11 mouse cellular contexts compared by ENCODE assay signal in genomic region chr6:129425812-129426211, GRCm38 (mm10). TPM values are rescaled to one million over a fixed set of nuclear protein-coding genes. Genes with fewer than 3 reads are reported as not detected.
DNase-seq lines count a peak whose midpoint lies in the region; ATAC-seq lines count a peak whose summit lies in the region.
"Had no signal": no experiment of that assay in that cellular context is flagged by ENCODE, and none has a peak within 500 bp of the region (broad histone marks: within the 10 kb centered on the region; RNA-seq: fewer than 3 reads in every experiment).

No protein-coding gene starts in this region.

- ATAC-seq in cerebellum, adult (ENCODE audit: insufficient number of reproducible peaks, low FRiP score, low TSS enrichment), result no peak

- peak; percentile 17 to 31 for DNase-seq in adrenal gland, postnatal 36 days
- DNase-seq in embryo, embryonic 9.5 days (ENCODE audit: extremely low spot score), result peak; percentile 28
- peak; percentile 34 for DNase-seq in kidney, adult 18-20 months
- DNase-seq in lung, adult 18-20 months, result peak; percentile 77 to 82
- no peak for DNase-seq in T-cell, adult 2 months (ENCODE audit: low spot score)
- DNase-seq in ovary, postnatal 36 days (ENCODE audit: low spot score), result no peak
- DNase-seq in spleen, postnatal 36 days (ENCODE audit: low spot score in 2 of 2), result no peak
- DNase-seq: thymus, postnatal 14 days had no signal

RNA-seq across cellular contexts. Expression of gene Clec9a, which starts 17.1 kb away (rescaled TPM):
- total RNA-seq in adrenal gland, postnatal 36 days (2021), result under 1 TPM; 0.13 to 0.17 TPM
- total RNA-seq: ES-E14; left cerebral cortex, postnatal 36 days had no signal

RNA-seq across cellular contexts. Expression of gene Clec1a, which starts 26.0 kb away (rescaled TPM):
- 1 to 10 TPM; 3.4 to 9.7 TPM for total RNA-seq in adrenal gland, postnatal 36 days (2021)
- total RNA-seq: ES-E14 had no signal

RNA-seq across cellular contexts. Expression of gene Clec1b, which starts 28.7 kb away (rescaled TPM):
- 1 to 10 TPM in 1 of 2 experiments, under 1 TPM in 1; 0.56 to 1.2 TPM for total RNA-seq in adrenal gland, postnatal 36 days (2021)
- total RNA-seq: ES-E14 had no signal

RNA-seq across cellular contexts. Expression of gene Clec12b, which starts 40.1 kb away (rescaled TPM):
- total RNA-seq in adrenal gland, postnatal 36 days (2021), result not detected
- total RNA-seq: ES-E14; left cerebral cortex, postnatal 36 days had no signal

Comparison
In these comparisons a context has a peak if more than half of its experiments do, and no peak if none do; other contexts are left out.
1. DNase-seq: peak in adrenal gland, postnatal 36 days (2 of 2), embryo, embryonic 9.5 days (single experiment), kidney, adult 18-20 months (single experiment) and lung, adult 18-20 months (2 of 2); none in T-cell, adult 2 months (single experiment), ovary, postnatal 36 days (single experiment) and spleen, postnatal 36 days (0 of 2).